Mouse (Mus musculus): ENCODE measurements around the gene Kazn.
A peak's percentile ranks its signal among the peaks of the same experiment; 100 is the strongest.

Kazn gene

DNA sequence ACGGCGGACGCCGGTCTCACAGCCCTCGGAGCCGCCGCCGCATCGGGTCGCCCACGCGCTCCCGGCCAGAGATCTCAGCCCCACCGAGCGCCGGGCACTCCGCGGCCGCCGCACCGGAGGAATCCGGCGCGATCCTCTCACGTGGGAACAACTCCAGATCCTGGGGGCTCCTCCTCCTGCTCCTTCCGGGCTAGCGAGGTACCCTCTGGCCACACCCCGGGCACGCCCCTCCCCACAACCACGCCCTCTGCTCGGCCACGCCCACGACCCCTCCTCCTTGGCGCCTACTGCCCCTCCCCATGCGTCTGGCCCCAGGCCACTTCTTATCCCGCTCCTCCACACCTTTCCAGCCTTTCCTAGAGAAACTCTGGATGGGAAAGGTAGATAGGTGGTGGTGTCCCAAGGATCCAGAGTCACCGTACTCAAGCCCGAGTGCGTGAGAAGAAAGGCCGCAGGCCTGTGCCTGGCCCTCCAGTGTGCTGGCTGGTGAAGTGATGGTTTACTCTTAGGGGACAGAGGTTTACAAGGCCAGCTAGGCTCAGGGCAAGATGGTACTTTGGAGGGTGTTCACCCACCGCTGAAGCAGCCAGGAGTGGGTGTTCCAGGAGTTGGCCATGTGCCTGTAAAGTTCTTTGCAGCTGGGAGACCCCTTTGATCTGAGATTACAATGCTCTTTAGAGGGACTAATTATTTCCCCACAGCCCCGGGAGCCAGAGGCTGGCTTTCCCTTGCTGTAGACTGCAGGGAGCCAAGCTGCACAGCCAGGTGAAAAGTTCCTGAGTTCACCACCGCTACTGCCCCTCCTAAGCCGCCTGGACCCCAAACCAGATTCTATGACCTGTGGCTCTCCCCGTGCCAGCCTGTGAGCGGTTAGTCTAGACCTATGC lies at the start of gene Kazn:
TSS of gene Kazn (minus strand) at position 162 of the 887 bp plus-strand sequence.
- peak; percentile 85 for DNase-seq (ENCODE audit: low spot score)

DNA sequence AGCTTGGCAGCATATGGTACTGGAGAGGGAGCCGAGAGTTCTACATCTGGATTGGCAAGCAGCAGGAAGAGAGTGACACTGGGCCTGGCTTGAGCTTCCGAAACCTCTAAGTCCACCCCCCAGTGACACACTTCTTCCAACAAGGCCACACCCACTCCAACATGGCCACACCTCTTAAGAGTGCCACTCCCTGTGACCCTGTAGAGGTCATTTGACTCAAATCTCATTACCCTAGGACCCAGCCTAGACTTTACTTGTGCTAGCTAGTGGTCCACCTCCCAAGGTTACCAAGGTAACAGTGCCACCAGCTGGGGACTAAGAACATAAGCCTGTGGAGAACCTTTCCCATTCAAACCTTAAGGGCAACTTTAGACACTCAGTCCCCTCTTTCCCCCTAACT lies 46.3 kb upstream of the Kazn start:
- DNase-seq (ENCODE audit: low spot score) = no peak

DNA sequence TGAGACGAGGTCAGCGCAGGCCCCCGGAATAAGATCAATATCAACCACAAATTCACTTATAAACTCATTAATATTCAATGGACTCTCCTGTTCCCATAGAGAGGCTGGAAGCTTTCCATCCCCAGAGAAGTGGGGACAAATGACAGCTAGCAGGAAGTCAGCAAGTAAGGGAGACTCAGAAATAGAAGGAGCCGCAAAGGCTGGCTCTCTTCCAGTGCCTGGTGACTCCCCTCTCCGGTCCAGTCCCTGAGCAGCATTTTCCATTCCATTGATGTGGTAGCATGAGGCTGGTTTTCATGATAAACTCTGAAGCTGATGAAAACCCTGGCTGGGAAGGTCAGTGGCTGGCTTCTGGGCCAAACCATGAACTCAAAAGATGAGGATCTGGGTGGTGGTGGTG lies 44.7 kb upstream of the Kazn start:
- DNase-seq (ENCODE audit: low spot score) = no peak

DNA sequence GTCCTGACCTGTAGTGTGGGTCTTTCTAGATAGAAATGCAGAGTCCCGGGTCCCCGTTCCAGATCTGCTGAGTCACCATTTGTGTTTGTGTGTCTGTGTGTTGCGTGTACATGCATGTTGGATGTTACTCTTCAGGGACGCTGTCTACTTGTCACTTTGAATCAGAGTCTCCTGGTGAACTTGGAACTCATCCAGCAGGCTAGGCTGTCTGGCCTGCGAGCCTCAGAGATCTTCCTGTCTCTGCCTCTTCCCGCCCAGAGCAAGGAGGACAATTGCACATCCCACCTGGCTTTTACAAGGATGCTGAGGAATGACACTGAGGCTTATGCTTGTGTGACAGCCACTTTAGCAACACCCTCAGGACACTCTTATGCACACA lies 39.0 kb upstream of the Kazn start:
- DNase-seq (ENCODE audit: low spot score) = no peak

DNA sequence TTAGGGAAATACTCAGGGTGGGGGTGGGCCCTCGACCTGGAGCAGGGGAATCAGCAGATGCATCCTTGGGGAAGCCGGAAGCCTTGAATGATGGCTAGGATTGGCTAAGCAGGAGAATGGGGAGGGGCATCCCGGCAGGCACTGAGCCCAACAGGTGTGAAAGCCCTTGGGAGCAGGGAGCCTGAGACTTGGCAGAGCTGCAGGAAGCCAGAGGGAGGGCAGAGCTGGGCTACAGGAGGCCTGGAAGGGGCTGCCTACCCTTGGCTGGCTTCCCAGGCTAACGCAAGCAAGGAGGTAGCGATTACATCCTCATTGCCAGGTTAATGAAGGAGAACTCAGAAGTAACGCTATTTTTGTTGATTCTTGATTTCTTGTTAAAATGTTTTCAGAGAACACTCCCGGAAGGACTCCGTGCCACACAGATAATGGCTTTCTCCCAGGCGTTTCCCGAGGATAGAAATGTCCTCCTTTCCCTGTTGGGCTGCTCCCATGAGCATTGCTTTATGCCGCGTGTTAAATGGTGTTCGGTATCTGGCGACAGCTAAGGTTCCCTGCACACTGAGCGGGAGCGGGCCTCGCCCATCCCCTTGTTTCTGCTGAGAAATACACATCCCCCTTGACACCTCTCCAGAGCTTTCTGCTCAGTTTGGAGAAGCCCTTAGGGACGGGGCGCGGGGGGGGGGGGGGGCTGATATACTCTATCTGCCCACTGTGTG lies 38.4 kb upstream of the Kazn start:
- peak; percentile 40 for DNase-seq (ENCODE audit: low spot score)

DNA sequence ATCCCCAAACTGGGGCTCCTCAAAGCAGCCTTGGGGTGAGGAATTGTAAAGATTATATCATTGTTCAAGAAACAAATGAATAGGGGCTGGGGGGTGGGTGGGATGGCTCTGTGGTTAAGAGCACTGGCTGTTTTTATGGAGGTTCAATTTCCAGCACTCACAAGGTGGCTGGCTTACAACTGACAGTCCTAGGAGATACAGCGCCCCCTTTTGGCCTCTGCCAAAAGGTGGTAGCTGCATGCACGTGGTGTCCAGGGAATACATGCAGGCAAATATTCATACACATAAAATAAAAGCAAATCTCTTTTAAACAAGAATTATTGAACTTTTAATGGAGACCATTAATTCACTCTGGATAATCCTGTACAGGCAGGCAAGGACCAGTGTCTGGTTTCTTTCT lies 36.0 kb upstream of the Kazn start:
- no peak for DNase-seq (ENCODE audit: low spot score)

DNA sequence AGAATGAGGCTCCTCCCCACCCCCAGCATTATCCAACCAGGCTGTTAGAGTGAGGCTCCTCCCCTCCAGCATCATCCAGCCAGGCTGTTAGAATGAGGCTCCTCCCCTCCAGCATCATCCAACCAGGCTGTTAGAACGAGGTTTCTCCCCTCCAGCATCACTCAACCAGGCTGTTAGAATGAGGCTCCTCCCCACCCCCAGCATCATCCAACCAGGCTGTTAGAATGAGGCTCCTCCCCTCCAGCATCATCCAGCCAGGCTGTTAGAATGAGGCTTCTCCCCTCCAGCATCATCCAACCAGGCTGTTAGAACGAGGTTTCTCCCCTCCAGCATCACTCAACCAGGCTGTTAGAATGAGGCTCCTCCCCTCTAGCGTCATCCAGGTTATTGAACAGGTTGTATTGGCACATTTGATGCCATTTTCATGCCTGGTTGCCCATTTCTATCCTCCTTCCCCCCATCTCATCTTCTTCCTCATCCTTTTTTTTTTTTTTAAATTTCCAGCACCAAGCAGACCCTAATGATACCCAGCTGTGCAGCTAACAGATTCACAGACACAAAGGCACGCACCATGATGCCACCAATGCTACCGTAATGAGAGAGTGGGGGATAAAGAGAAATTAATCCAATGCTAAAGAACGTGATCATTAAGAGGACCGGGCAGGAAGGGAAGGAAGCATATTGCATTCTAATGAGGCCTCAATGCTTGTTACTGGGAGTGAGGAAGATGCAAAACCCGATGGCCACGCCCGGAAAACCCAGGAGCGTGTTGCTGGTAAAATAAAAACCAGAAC lies 35.4 kb upstream of the Kazn start:
- DNase-seq (ENCODE audit: low spot score) = no peak

DNA sequence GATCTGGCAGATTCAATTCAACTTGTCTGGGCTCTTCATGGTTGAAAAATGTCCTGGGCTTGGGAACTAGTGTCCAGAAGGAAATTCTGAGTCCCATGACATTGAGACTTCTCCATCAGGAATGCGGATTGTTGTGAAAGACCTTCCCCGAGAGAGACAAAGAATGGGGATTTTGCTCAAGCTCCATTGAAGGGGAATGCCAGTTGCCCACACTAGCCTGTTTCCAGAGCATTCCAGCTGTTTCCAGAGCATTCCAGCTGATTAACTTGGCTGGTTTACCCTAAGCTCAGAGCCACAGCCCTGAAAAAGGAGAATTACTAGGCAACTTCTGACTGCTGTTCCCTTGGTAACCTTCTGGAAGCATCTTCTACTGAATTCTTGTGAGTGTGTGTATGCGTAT lies 32.3 kb upstream of the Kazn start:
- no peak for DNase-seq (ENCODE audit: low spot score)

DNA sequence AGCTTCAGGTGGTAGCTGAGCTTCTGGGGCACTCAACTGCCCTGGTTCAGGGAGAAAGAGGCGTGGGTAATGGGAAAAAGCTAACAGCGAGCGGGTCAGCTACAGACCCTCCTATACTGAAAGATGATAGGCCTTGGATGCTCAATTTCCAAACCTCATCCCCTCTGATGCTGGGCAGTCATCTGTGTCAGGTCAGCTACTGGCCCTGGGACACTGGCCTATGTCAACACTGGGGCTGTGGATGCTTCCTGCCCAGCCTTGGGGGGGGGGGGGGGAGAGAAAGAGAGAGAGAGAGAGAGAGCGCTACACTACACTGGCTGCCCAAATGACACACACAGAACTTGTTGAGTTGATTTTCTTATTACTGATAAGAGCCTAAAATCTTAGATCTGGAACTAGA lies 28.6 kb upstream of the Kazn start:
- no peak for DNase-seq (ENCODE audit: low spot score)

DNA sequence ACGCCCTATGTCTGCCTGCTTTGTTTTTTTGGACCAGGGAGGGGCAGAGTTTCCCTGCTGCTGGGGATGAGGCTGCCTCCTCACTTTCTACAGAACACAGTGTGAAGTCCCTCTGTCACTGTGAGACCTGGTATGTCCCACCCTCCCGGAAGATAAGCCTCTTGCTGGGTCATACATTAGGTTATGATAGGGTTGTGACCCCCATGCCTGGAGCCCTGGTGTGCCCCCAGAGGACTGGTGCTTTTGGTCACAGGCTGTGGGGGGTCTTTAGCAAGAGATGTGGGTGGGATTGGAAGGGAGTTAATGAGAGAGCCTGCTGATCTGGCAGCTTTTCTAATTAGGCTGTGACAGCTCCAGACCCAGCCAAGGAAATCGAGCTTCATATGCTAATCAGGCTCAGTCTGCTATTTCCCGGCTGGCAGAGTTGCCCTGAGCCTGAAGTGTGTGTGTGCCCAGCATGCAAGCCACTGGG lies 28.2 kb upstream of the Kazn start:
- no peak for DNase-seq (ENCODE audit: low spot score)

DNA sequence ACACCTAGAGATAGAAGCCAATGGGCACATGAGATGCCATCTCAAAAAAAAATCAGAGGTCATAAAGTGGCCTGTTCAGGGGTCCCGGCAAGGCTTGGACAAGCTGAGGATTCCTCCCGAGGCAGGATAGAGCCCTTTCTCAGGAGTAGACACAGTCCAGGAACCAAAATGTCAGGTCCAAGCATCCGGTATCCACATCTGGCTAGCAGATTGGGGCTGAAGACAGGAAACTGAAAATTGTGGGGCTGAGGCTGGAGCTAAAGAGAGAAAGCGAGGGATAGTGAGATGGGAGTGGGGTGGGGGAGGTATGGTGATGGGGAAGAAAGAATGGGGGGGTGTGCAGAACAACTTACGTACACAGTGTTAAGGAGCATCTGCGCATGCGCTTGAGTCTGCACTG lies 25.1 kb upstream of the Kazn start:
- no peak for DNase-seq (ENCODE audit: low spot score)

DNA sequence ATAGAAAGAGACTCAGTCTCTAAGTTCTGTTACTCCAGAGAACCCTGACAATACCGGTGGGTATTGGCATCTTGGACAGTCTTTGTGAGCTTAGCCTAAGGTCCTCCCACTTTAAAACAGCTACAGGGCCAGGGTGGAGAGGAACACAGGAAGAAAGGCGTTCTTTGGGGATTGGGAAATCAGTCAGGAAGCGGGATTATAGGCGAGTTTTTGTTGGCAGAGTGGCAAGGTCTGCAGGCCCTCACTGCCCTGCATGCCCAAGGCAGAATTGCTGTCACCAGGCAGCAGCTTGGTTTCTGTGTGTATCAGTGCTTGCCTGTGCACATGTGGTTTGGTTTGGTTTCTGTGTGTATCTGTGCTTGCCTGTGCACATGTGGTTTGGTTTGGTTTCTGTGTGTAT lies 22.5 kb upstream of the Kazn start:
- no peak for DNase-seq (ENCODE audit: low spot score)

DNA sequence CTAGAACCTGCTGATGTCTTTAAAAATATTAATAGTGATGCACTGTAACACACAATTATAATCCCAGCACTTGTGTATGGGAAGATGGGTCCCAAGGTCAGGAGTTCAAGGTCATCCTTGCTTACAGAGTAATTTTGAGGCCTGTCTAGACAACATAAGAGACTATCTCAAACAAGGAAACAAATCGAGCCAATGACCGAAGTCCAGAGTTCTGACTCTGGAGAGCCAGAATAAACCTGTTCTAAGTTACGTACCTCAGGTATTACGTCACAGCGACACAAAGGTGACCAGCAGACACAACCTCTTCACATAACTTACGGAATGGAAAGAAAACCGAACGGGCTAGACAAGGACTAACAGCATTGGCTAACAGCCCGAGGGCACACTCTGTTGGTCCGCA lies 19.5 kb upstream of the Kazn start:
- no peak for DNase-seq (ENCODE audit: low spot score)

DNA sequence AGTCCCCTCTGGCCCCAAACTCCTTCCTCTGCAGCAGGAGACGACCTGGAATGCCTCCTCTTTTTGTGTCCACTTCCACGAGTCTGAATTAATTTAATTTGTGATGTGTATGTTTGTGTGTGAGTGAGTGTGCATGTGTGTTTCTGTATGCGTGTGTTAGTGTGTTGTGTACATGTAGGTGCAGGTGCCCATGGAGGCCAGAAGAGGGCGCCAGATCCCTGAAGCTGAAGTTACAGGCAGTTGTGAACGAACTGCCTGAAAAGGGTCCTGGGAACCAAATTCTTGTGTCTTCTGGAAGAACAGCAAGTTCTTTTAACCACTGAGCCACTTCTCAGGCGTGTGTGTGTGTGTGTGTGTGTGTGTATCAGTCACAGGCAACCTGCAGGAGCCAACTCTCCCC lies 14.9 kb upstream of the Kazn start:
- no peak for DNase-seq (ENCODE audit: low spot score)

DNA sequence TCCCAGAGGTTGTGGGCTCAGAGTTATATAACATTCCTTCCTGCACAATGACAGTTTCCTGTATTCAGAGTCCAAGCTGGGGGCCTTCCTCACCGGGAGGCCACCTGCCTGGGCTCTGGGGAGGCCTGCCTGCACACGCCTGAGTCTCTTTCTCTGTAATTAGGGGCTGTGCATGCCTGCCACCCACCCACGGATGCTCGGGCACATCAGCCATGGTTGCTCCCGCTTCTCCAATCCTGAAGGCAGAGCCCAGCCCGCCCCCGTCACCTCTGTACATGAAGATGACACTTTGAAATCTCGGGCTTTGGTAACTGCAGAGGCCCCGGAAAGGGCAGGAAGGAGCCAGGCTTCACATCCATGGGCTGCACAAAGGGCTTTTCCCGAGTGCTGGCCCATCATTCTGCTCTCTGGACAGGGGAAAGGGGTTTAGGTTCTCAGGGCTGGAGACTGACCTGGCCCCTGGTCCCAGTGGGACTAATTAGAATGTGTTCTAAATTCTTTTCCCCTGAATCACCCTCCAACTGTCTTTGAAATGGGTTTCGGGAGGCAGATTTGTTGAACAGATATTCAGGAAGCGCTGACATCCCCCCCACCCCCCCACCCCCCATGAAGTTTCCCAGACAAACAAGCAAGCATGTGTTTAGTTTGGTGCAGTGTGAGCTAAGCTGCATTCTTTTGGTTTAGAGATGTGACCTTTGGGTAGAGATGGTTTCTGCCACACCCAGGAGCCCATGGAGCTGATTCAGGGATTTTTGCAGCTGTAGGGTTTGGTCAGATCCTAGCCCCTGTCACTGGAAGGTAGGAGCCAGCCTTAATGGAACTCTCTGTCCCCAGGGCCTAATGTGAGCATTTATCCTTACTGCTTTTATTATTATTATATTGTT lies 12.5 kb upstream of the Kazn start:
- no peak for DNase-seq (ENCODE audit: low spot score)

DNA sequence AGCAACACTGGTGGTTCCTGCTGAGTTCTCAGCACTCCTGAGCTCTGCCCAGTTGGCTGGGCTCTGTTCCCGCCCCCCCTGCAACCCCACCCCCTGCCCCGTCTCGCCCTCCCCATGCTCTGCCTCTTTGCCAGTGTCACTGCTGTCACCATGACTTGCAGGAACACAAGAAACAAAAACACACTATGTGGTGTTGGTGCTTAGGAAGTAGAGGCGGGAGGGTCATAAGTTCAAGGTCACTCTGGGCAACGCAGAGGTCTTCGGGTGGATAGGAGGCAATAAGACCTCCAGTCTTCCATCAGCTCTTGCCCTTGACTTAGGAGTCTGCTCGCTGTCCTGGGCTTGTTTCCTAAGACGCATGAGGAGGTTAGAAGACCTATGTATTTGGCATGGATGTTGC lies 10.9 kb upstream of the Kazn start:
- no peak for DNase-seq (ENCODE audit: low spot score)

DNA sequence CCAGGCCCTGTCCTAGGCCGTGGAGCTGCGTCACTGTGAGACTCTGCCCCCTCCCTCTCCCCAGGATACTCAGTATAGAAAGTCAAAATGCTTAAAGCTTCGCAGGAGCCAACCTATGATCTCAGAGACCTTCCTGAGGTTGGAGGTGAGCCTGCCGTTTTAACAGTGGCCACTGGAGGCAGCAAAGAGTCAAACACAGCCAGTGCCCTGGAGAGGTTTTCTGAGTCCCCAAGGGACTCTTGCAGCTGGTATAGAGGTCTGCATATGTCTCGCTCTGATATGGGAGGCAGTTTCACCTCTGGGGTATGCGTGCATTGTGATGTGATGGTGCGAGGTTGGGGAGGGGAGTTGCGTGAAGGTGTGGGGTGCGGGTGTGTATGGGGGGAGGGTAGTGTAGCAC lies 10.2 kb upstream of the Kazn start:
- no peak for DNase-seq (ENCODE audit: low spot score)

DNA sequence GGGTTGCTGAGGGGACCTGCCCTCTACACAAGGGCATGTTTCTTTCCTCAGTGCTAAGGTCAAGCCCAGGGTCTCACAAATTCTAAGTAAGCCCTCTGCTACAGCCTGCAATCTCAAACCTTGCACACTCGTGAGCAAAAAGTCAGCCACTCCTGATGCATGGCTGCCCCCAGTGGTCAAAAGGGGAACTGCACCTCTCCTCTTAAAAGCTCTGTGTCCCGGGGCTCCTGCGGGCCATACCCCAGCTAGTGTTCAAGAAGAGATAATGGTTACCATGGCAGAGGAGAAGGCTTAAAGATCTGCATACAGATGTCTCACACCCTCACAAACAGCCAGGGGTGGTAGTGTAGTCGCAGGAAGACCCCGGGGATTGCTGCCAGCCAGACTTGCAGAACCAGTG lies 9.2 kb upstream of the Kazn start:
- no peak for DNase-seq (ENCODE audit: low spot score)

DNA sequence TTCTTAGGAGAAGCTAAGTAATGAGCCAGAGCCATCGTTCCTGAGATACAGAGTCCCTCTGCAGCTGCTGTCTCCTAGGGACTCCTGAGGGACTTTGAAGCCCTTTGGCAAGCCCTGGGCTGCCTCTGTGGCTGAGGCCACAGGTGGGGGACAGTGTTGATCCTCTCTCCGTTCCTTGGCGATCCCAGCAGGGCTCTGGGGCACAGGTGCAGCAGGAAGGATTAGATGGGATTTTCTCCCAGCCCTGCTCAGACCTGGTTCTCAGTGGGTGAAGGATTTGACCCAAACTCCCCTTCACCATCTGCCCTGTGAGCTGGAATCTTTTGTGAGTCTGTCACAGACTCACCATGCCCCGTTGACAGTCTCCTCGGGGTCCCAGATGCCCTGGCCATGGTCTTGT lies 7.5 kb upstream of the Kazn start:
- no peak for DNase-seq (ENCODE audit: low spot score)

DNA sequence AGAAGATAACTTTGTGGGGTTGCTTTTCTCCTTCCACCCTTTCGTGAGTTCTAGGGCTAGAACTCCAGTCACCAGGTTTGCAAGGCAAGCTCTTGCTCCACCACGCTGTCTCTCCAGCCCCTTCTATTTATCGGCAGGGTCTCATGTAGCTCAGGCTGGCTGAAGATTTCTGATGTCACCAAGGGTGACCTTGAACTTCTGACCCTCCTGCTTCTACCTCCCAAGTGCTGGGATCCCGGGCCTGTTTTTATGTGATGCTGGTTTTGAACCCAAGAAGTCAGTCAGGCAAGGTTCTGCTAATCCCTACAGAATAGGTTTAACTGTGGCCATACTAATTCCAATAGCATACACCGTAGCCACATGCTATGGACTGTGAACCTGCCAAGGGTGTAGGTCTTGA lies 5.4 kb upstream of the Kazn start:
- DNase-seq (ENCODE audit: low spot score) = no peak

DNA sequence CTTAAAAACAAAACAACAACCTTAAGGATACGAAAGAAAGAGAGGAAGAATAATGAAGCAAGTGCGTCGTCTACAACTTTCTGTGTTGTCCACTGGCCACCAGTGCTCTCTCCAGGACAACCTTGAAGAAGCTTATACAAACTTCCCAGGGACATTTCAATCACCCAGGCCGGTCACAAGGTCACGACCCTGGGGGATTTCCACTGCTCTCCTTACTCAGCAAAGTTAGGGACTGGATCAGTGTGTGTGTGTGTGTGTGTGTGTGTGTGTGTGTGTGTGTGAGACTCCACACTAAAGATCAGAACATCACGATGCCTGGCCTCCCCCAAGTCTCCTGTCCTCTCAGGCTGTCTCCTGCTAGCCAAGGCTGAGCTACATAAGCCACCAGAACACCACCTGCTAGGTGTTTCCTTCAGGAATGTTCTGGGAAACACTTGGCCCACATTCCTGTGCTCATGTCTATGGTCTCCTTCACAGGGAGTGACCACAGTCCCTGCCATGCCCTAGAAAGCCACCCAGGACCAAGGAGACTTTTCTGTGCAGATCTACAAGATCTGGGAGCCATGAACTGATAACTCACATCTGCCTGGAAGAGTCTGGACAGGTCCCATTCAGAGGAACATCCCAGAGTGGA lies 3.7 kb upstream of the Kazn start:
- no peak for DNase-seq (ENCODE audit: low spot score)

Data from ovary, adult 18-20 months (tissue).